Mouse (Mus musculus): ENCODE measurements around the gene Hs2st1.

- TF ChIP-seq POLR2A (IDR thresholded peaks at IDR 0.05; ENCODE audit: control insufficient read depth, extremely low read depth, insufficient read depth, low read length, poor library complexity) (no peak), CTCF (IDR thresholded peaks at IDR 0.05; ENCODE audit: borderline replicate concordance, control insufficient read depth, extremely low read depth, insufficient read depth, low read length, poor library complexity) (no peak)
Observed at GRCm38 (mm10) chr3:144548186-144548845, 21.7 kb downstream of the Hs2st1 start.
